Mouse (Mus musculus): ENCODE results near the gene Zfp963. TPM values are rescaled to one million over a fixed set of nuclear protein-coding genes. Genes with fewer than 3 reads are reported as not detected.
"Not testable (repeated sequence)": the region's sequence is repeated elsewhere in the genome, so short reads cannot be mapped to it uniquely, and the experiment has no call there.

Gene Zfp963
- polyA plus RNA-seq, 1 experiment from 2014 or later: 6.3 TPM

- Histone ChIP-seq H3K36me3 (no peaks in the 10 kb centered on the region), H3K4me3 (replicated peaks) (peak overlapping the region; percentile 99), H3K27me3 (replicated peaks) (no peaks in the 10 kb centered on the region), H3K27ac (peak overlapping the region; percentile 59; the same call in 1 of the 2 replicates), H3K9me3 (no peaks in the 10 kb centered on the region), H3K4me1 (peaks cover 10% of the 10 kb centered on the region), H3K4me2 (peak overlapping the region; percentile 63), H3K9ac (no peak overlapping the region)
- 40% methylated on average over 5 of the region's 5 CpGs for WGBS
- peak; percentile 3; the same call in 1 of the 2 replicates for ATAC-seq (ENCODE audit: insufficient read depth, low FRiP score, low read depth)
Measured at GRCm38 (mm10) chr8:69717232-69717580, 32.6 kb downstream of the Zfp963 start.

GRCm38 (mm10) chr8:69716403-69717231 lies 33.2 kb downstream of the Zfp963 start:
- Histone ChIP-seq H3K4me2 (peak overlapping the region; percentile 63), H3K27me3 (replicated peaks) (no peaks in the 10 kb centered on the region), H3K4me1 (peaks cover 10% of the 10 kb centered on the region), H3K9ac (peak overlapping the region; percentile 100), H3K27ac (peak overlapping the region; percentile 100), H3K9me3 (no peaks in the 10 kb centered on the region), H3K36me3 (no peaks in the 10 kb centered on the region), H3K4me3 (replicated peaks) (peak overlapping the region; percentile 99)
- under 1% methylated on average over 52 of the region's 52 CpGs for WGBS
- ATAC-seq (ENCODE audit: insufficient read depth, low FRiP score, low read depth): peak; percentile 99

GRCm38 (mm10) chr8:69715366-69715765 lies 34.4 kb downstream of the Zfp963 start:
- ATAC-seq (ENCODE audit: insufficient read depth, low FRiP score, low read depth): no peak
- H3K9ac ChIP-seq: no peak overlapping the region

GRCm38 (mm10) chr8:69713516-69713915 lies 36.3 kb downstream of the Zfp963 start:
- no peaks in the 10 kb centered on the region for H3K27me3 ChIP-seq (replicated peaks)
- peaks cover 17% of the 10 kb centered on the region for H3K36me3 ChIP-seq
- H3K4me3 ChIP-seq (replicated peaks): no peak overlapping the region
- ATAC-seq (ENCODE audit: insufficient read depth, low FRiP score, low read depth): no peak
- WGBS: 79% methylated on average over 8 of the region's 8 CpGs
- no peak overlapping the region for H3K27ac ChIP-seq
- H3K9me3 ChIP-seq: no peaks in the 10 kb centered on the region
- H3K4me2 ChIP-seq: no peak overlapping the region
- no peak overlapping the region for H3K9ac ChIP-seq
- peaks cover 10% of the 10 kb centered on the region for H3K4me1 ChIP-seq

More at GRCm38 (mm10) chr8:69715366-69715765, 34.4 kb downstream of the Zfp963 start:
- Histone ChIP-seq H3K27ac (no peak overlapping the region), H3K4me1 (peaks cover 10% of the 10 kb centered on the region), H3K9me3 (no peaks in the 10 kb centered on the region), H3K4me3 (replicated peaks) (peak overlapping the region; percentile 18), H3K4me2 (peak overlapping the region; percentile 63), H3K27me3 (replicated peaks) (no peaks in the 10 kb centered on the region), H3K36me3 (no peaks in the 10 kb centered on the region)
- WGBS: 79% methylated on average over 6 of the region's 6 CpGs

GRCm38 (mm10) chr8:69710624-69711023 lies 39.1 kb downstream of the Zfp963 start, which contains the start of gene Zfp869:
Gene Zfp869, minus strand, starts transcription at chr8:69710724.
- H3K4me2 ChIP-seq; H3K4me3 ChIP-seq (replicated peaks); H3K9ac ChIP-seq; H3K27me3 ChIP-seq (replicated peaks); H3K27ac ChIP-seq; ATAC-seq (ENCODE audit: insufficient read depth, low FRiP score, low read depth); H3K9me3 ChIP-seq; H3K4me1 ChIP-seq: not testable (repeated sequence)
- peaks cover 46% of the 10 kb centered on the region for H3K36me3 ChIP-seq
- WGBS: 97% methylated on average over 10 of the region's 10 CpGs

GRCm38 (mm10) chr8:69701810-69702209 lies 48.0 kb downstream of the Zfp963 start:
- no peaks in the 10 kb centered on the region for H3K4me1 ChIP-seq
- H3K4me3 ChIP-seq (replicated peaks): no peak overlapping the region
- 82% methylated on average over 5 of the region's 6 CpGs for WGBS
- H3K9ac ChIP-seq: no peak overlapping the region
- H3K9me3 ChIP-seq: no peaks in the 10 kb centered on the region
- ATAC-seq (ENCODE audit: insufficient read depth, low FRiP score, low read depth): no peak
- no peak overlapping the region for H3K27ac ChIP-seq
- H3K4me2 ChIP-seq: no peak overlapping the region
- H3K36me3 ChIP-seq: peaks cover 33% of the 10 kb centered on the region
- H3K27me3 ChIP-seq (replicated peaks): no peaks in the 10 kb centered on the region

Other genes with a start within 250 kb of the Zfp963 start
- not detected in 2 replicates for gene Gm7697, start 227.0 kb downstream of the Zfp963 start, polyA plus RNA-seq (2015; fragmentation: Nextera tagmentation; extraction: Ambion mirVana)
- 19.1 and 19.2 TPM in 2 replicates for gene Zfp868, start 124.4 kb downstream of the Zfp963 start, polyA plus RNA-seq (2015; fragmentation: Nextera tagmentation; extraction: Ambion mirVana)
- gene Zfp964, start 95.5 kb downstream of the Zfp963 start, polyA plus RNA-seq (2015; fragmentation: Nextera tagmentation; extraction: Ambion mirVana): 1.5 and 1.7 TPM in 2 replicates
- 24.3 and 28.5 TPM in 2 replicates for gene Zfp869, start 39.2 kb downstream of the Zfp963 start, polyA plus RNA-seq (2015; fragmentation: Nextera tagmentation; extraction: Ambion mirVana)
- 0.15 and 0.39 TPM in 2 replicates for gene Gm20422, start 24.9 kb upstream of the Zfp963 start, polyA plus RNA-seq (2015; fragmentation: Nextera tagmentation; extraction: Ambion mirVana)
- gene Atp13a1, start 41.2 kb upstream of the Zfp963 start, polyA plus RNA-seq (2015; fragmentation: Nextera tagmentation; extraction: Ambion mirVana): 48.0 and 53.9 TPM in 2 replicates
- gene Zfp866, start 41.2 kb upstream of the Zfp963 start, polyA plus RNA-seq (2015; fragmentation: Nextera tagmentation; extraction: Ambion mirVana): 24.7 and 25.4 TPM in 2 replicates
- 8.7 and 10.1 TPM in 2 replicates for gene Gmip, start 58.7 kb upstream of the Zfp963 start, polyA plus RNA-seq (2015; fragmentation: Nextera tagmentation; extraction: Ambion mirVana)
- 0.50 and 0.58 TPM in 2 replicates for gene Lpar2, start 72.5 kb upstream of the Zfp963 start, polyA plus RNA-seq (2015; fragmentation: Nextera tagmentation; extraction: Ambion mirVana)
- 4.4 and 5.9 TPM in 2 replicates for gene Pbx4, start 82.5 kb upstream of the Zfp963 start, polyA plus RNA-seq (2015; fragmentation: Nextera tagmentation; extraction: Ambion mirVana)
- gene Cilp2, start 137.7 kb upstream of the Zfp963 start, polyA plus RNA-seq (2015; fragmentation: Nextera tagmentation; extraction: Ambion mirVana): 0.83 and 0.95 TPM in 2 replicates
- 3.1 and 3.9 TPM in 2 replicates for gene Tssk6, start 152.2 kb upstream of the Zfp963 start, polyA plus RNA-seq (2015; fragmentation: Nextera tagmentation; extraction: Ambion mirVana)
- 183 and 190 TPM in 2 replicates for gene Ndufa13, start 152.6 kb upstream of the Zfp963 start, polyA plus RNA-seq (2015; fragmentation: Nextera tagmentation; extraction: Ambion mirVana)
- 2.8 and 4.1 TPM in 2 replicates for gene Yjefn3, start 152.7 kb upstream of the Zfp963 start, polyA plus RNA-seq (2015; fragmentation: Nextera tagmentation; extraction: Ambion mirVana)
- 56.0 and 56.8 TPM in 2 replicates for gene Gatad2a, start 246.4 kb upstream of the Zfp963 start, polyA plus RNA-seq (2015; fragmentation: Nextera tagmentation; extraction: Ambion mirVana)